Mouse (Mus musculus) hindbrain, embryonic 12.5 days (tissue): ENCODE measurements at regions not wholly inside any gene's neighbourhood (a gene's known extent, or its start where the extent isn't known, plus 50 kb on each side); places are given as distances from the start of the nearest gene placed in this dataset.
A peak's percentile ranks its signal among the peaks of the same experiment; 100 is the strongest.
"Not testable (repeated sequence)": the region's sequence is repeated elsewhere in the genome, so short reads cannot be mapped to it uniquely, and the experiment has no call there.

Source experiments
- ATAC-seq: fragments of 200-750 bp; cut with Nextera tagmentation; 2 replicates; pipeline ENCODE4 v1.8.0; 2017; ENCODE audit warnings: moderate TSS enrichment; ENCODE audit not compliant: low FRiP score
- H3K27ac ChIP-seq: fragments of 300-500 bp; sonication (generic); 2 replicates; pipeline ENCODE4 v1.5.1; 2016; ENCODE audit warnings: mild to moderate bottlenecking
- H3K27me3 ChIP-seq: fragments of 300-500 bp; sonication (generic); 2 replicates; pipeline ENCODE4 v1.6.1; 2016; ENCODE audit warnings: mild to moderate bottlenecking
- H3K36me3 ChIP-seq: fragments of 300-500 bp; sonication (generic); 2 replicates; pipeline ENCODE4 v1.6.1; 2016; ENCODE audit warnings: mild to moderate bottlenecking
- H3K4me1 ChIP-seq: fragments of 300-500 bp; sonication (generic); 2 replicates; pipeline ENCODE4 v1.6.1; 2016
- H3K4me2 ChIP-seq: fragments of 300-500 bp; sonication (generic); replicated peaks from 2 replicates; pipeline ENCODE4 v1.6.1; 2016; ENCODE audit warnings: mild to moderate bottlenecking
- H3K4me3 ChIP-seq: fragments of 300-500 bp; sonication (generic); 2 replicates; pipeline ENCODE4 v1.5.1; 2016; ENCODE audit warnings: mild to moderate bottlenecking
- H3K9ac ChIP-seq: fragments of 300-500 bp; sonication (generic); 2 replicates; pipeline ENCODE4 v1.6.1; 2016; ENCODE audit warnings: mild to moderate bottlenecking, moderate library complexity
- H3K9me3 ChIP-seq: fragments of 300-500 bp; sonication (generic); replicated peaks from 2 replicates; pipeline ENCODE4 v1.6.1; 2016; ENCODE audit warnings: mild to moderate bottlenecking
- WGBS: fragments of 180-500 bp; shearing (Covaris S2); methylation state at CpG from one replicate; pipeline ENCODE4 v1.1.7; 2016; 5-methylcytosine and 5-hydroxymethylcytosine counted together

GRCm38 (mm10) chr8:109324241-109324640 lies 169.6 kb upstream of the Pmfbp1 start:
- Histone ChIP-seq H3K27ac (0 out of 2 replicates have a peak overlapping the region, but pooled peaks have one; percentile 44), H3K4me3 (no peak overlapping the region), H3K4me1 (peaks cover 15% of the 10 kb centered on the region), H3K4me2 (no peak overlapping the region), H3K36me3 (no peaks in the 10 kb centered on the region), H3K27me3 (no peaks in the 10 kb centered on the region), H3K9me3 (no peaks in the 10 kb centered on the region), H3K9ac (no peak overlapping the region)
- ATAC-seq, result no peak
- 77% methylated on average over 9 of the region's 9 CpGs for WGBS

- Histone ChIP-seq H3K27me3 (no peaks in the 10 kb centered on the region), H3K4me1 (peaks cover 16% of the 10 kb centered on the region), H3K9me3 (no peaks in the 10 kb centered on the region), H3K36me3 (no peaks in the 10 kb centered on the region), H3K4me3 (no peak overlapping the region), H3K27ac (peak overlapping the region; percentile 57; the same call in 1 of the 2 replicates), H3K4me2 (no peak overlapping the region), H3K9ac (no peak overlapping the region)
- WGBS, result 62% methylated on average over 7 of the region's 7 CpGs
- no peak for ATAC-seq
Measured at GRCm38 (mm10) chr8:109336203-109336602, 157.6 kb upstream of the Pmfbp1 start.

GRCm38 (mm10) chr8:109338220-109338835 lies 155.5 kb upstream of the Pmfbp1 start:
- peak overlapping the region; percentile 23; the same call in 1 of the 2 replicates for H3K9ac ChIP-seq
- ATAC-seq, result peak; percentile 71

GRCm38 (mm10) chr8:109340647-109341046 lies 153.2 kb upstream of the Pmfbp1 start:
- H3K4me1 ChIP-seq, result peaks cover 16% of the 10 kb centered on the region
- not testable (repeated sequence) for ATAC-seq, H3K9me3 ChIP-seq, H3K4me2 ChIP-seq, H3K4me3 ChIP-seq, H3K27ac ChIP-seq, H3K36me3 ChIP-seq, H3K27me3 ChIP-seq, H3K9ac ChIP-seq
- 92% methylated on average over 21 of the region's 21 CpGs for WGBS

More at GRCm38 (mm10) chr8:109338220-109338835, 155.5 kb upstream of the Pmfbp1 start:
- Histone ChIP-seq H3K27ac (peak overlapping the region; percentile 82), H3K4me3 (no peak overlapping the region), H3K4me1 (peaks cover 16% of the 10 kb centered on the region), H3K36me3 (no peaks in the 10 kb centered on the region), H3K4me2 (peak overlapping the region; percentile 29), H3K9me3 (no peaks in the 10 kb centered on the region), H3K27me3 (no peaks in the 10 kb centered on the region)
- 37% methylated on average over 14 of the region's 14 CpGs for WGBS

- Histone ChIP-seq H3K36me3 (no peaks in the 10 kb centered on the region), H3K9me3 (no peaks in the 10 kb centered on the region), H3K9ac (no peak overlapping the region), H3K4me1 (peaks cover 55% of the 10 kb centered on the region), H3K4me2 (no peak overlapping the region), H3K27ac (0 out of 2 replicates have a peak overlapping the region, but pooled peaks have one; percentile 7), H3K4me3 (no peak overlapping the region), H3K27me3 (no peaks in the 10 kb centered on the region)
- 81% methylated on average over 9 of the region's 9 CpGs for WGBS
- no peak for ATAC-seq
Measured at GRCm38 (mm10) chr8:109355168-109355567, 138.7 kb upstream of the Pmfbp1 start.

GRCm38 (mm10) chr8:109359396-109360051 lies 134.3 kb upstream of the Pmfbp1 start:
- Histone ChIP-seq H3K9ac (peak overlapping the region; percentile 68; the same call in 1 of the 2 replicates), H3K27ac (peak overlapping the region; percentile 96), H3K9me3 (no peaks in the 10 kb centered on the region), H3K36me3 (no peaks in the 10 kb centered on the region), H3K4me1 (peaks cover 32% of the 10 kb centered on the region), H3K4me3 (no peak overlapping the region), H3K27me3 (no peaks in the 10 kb centered on the region), H3K4me2 (peak overlapping the region; percentile 52)
- whole genome bisulfite sequencing, result 12% methylated on average over 16 of the region's 16 CpGs
- peak; percentile 62; the same call in 1 of the 2 replicates for ATAC-seq

- H3K4me3 ChIP-seq, result no peak overlapping the region
- peak; percentile 76 for ATAC-seq
- H3K9ac ChIP-seq, result peak overlapping the region; percentile 68
- H3K27ac ChIP-seq, result peak overlapping the region; percentile 96
- peaks cover 32% of the 10 kb centered on the region for H3K4me1 ChIP-seq
- 13% methylated on average over 14 of the region's 14 CpGs for WGBS
- peak overlapping the region; percentile 52 for H3K4me2 ChIP-seq
- no peaks in the 10 kb centered on the region for H3K27me3 ChIP-seq
- H3K36me3 ChIP-seq, result no peaks in the 10 kb centered on the region
- H3K9me3 ChIP-seq, result no peaks in the 10 kb centered on the region
Measured at GRCm38 (mm10) chr8:109360081-109360715, 133.6 kb upstream of the Pmfbp1 start.

- Histone ChIP-seq H3K9me3 (no peaks in the 10 kb centered on the region), H3K4me1 (peaks cover 32% of the 10 kb centered on the region), H3K36me3 (no peaks in the 10 kb centered on the region), H3K4me2 (peak overlapping the region; percentile 52), H3K27me3 (no peaks in the 10 kb centered on the region), H3K4me3 (peak overlapping the region; percentile 21), H3K27ac (peak overlapping the region; percentile 96), H3K9ac (peak overlapping the region; percentile 68; the same call in 1 of the 2 replicates)
- 4% methylated on average over 16 of the region's 16 CpGs for WGBS
- ATAC-seq, result peak; percentile 59
Measured at GRCm38 (mm10) chr8:109360904-109361303, 132.9 kb upstream of the Pmfbp1 start.

- Histone ChIP-seq H3K4me3 (no peak overlapping the region), H3K4me1 (peaks cover 32% of the 10 kb centered on the region), H3K27ac (peak overlapping the region; percentile 96), H3K36me3 (no peaks in the 10 kb centered on the region), H3K4me2 (no peak overlapping the region), H3K27me3 (no peaks in the 10 kb centered on the region), H3K9ac (no peak overlapping the region), H3K9me3 (no peaks in the 10 kb centered on the region)
- 82% methylated on average over 7 of the region's 7 CpGs for WGBS
- ATAC-seq, result no peak
Measured at GRCm38 (mm10) chr8:109361575-109362361, 132.1 kb upstream of the Pmfbp1 start.

GRCm38 (mm10) chr8:109363185-109363845 lies 130.5 kb upstream of the Pmfbp1 start:
- Histone ChIP-seq H3K4me1 (peaks cover 29% of the 10 kb centered on the region), H3K27ac (no peak overlapping the region), H3K9ac (no peak overlapping the region), H3K9me3 (no peaks in the 10 kb centered on the region), H3K36me3 (no peaks in the 10 kb centered on the region), H3K4me3 (no peak overlapping the region), H3K4me2 (no peak overlapping the region), H3K27me3 (no peaks in the 10 kb centered on the region)
- 93% methylated on average over 15 of the region's 15 CpGs for WGBS
- no peak for ATAC-seq

- Histone ChIP-seq H3K4me3 (no peak overlapping the region), H3K4me1 (no peaks in the 10 kb centered on the region), H3K27ac (no peak overlapping the region), H3K36me3 (no peaks in the 10 kb centered on the region), H3K9me3 (no peaks in the 10 kb centered on the region), H3K27me3 (no peaks in the 10 kb centered on the region), H3K4me2 (no peak overlapping the region), H3K9ac (no peak overlapping the region)
- ATAC-seq, result no peak
- 70% methylated on average over 2 of the region's 2 CpGs for WGBS
Measured at GRCm38 (mm10) chr8:109373977-109374376, 119.8 kb upstream of the Pmfbp1 start.
